Mouse (Mus musculus) heart, postnatal 14 days (tissue): ENCODE measurements at regions not wholly inside any gene's neighbourhood (a gene's known extent, or its start where the extent isn't known, plus 50 kb on each side); places are given as distances from the start of the nearest gene placed in this dataset.

Source experiments
- DNase-seq, 2 experiments: peaks; one replicate each; pipeline ENCODE4 v3.0.0; 2021 to 2022
- intact Hi-C: fragments of 180-260 bp; cut with DNase I; formaldehyde crosslinking; loops from one replicate; pipeline ENCODE4 v1.15.1; 2025

DNA sequence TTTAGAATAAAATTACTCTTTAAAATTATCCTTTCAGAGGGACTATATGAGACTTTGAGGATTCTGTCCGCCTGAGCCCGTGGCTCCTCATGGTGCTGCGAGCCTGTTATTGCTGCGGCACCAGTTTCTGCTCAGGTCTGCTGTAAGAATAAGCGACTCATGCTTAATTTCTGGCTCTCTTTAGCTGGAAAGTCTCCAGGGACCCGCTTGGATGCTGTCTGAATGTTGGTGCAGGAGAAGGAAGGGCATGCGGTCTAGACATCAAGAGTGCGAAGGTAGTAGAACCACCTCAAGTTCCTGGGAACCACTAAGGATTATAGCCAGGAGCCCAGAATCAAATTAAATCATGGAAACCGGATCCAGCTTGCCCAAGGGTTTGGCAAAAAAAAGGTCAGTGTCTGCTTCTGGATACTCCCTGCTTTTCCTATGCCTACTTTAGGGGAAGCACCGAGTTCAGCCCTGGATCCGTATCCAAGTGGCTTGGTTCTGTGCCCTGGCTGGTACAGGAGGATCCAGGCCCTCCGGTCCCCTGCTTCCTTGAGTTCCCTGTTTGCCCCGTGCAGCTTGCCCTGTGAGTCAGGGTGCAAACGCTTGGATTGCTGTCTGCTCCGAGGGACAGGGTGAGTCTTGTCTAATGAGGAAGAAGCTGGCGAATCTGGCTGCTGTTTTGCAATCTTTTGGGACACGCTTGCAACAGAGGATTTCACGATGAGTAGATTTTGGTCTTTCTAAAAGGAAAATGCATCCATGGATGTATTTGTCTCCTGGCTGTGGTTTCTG is 138.2 kb upstream of the Prickle1 start:
- peak in 1 of 2 experiments; percentile 18 for DNase-seq

GRCm38 (mm10) chr15:93732825-93733224 is 137.1 kb upstream of the Prickle1 start:
- no peak for DNase-seq
- intact Hi-C loops, result no loop called here

More for the DNA sequence above, 138.2 kb upstream of the Prickle1 start:
- intact Hi-C loops, result no loop called here

DNA sequence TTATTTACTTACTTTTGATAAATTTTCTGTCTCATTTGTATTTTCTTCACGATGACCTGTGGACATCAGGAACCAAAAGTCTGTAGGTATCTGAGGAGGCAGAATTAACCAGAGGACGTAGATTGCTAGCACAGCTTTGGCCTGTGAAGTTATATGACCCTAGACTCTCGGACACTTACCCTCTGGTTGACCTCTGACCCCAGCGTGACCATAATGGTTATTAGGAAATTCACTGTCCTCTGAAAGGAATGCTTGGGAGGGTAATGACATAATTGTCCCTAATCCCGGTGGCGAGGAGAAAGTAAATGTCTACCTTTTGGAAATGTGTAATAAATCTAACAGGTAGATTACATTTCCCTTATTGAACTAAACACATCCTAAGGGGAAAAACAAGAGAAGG is 135.5 kb upstream of the Prickle1 start:
- intact Hi-C loops, result no loop called here
- no peak for DNase-seq

- intact Hi-C loops, result no loop called here
- DNase-seq, result no peak
Measured at GRCm38 (mm10) chr15:93715443-93715842, 119.8 kb upstream of the Prickle1 start.

DNA sequence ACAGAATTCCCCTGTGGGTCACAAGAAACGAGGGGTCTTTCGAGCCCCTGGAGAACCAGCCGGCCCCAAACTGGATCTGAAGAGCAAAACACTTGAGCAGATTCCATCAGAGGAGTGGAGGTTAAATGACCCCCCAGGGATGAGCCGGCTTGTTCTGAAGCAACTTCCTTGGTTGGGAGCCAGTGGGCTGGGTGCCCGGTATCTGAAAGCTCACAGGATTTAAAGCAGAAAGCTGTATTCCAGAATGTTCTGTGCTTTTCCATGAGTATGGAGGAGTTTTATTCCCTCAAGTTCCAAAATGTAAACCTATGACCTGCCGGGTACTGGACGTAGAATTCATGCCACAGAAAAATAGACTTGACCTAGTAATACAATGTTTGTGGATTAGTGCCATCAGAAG is 117.7 kb upstream of the Prickle1 start:
- intact Hi-C loops, result no loop called here
- peak; percentile 76 to 83 for DNase-seq

GRCm38 (mm10) chr15:93712594-93712993 is 116.9 kb upstream of the Prickle1 start:
- DNase-seq, result no peak
- intact Hi-C loops, result no loop called here

DNA sequence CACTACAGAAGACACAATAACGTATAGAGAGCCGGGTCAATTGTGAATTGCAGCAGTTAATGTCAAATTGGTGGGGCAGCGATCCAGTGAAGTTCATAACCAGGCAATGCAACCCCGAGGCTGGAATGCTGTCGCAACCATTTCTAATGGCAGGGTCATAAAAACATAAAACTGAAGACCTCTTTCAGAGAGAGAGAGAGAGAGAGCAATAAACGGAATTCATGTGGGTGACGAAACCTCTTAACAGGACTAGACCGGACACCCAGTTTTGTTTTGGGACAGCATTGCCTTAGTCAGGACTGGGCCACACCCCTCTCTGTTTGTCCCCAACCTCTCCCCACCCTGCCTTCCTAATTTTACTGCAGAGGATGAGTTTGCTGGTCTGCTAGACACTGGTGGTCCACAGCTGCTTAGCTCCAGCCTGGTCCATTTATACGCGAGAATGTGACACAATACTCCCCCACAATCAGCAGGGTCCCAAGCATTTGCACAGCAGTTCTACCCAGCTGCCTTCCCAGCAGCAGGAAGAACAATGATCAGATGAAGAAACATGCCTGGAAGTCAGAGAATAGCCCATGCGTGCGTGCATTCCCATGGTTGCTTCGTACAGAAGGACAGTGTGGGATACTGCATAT is 115.6 kb upstream of the Prickle1 start:
- no peak for DNase-seq

GRCm38 (mm10) chr15:93710493-93711149 is 114.9 kb upstream of the Prickle1 start:
- no peak for DNase-seq
- intact Hi-C loops, result no loop called here

More for the DNA sequence above, 115.6 kb upstream of the Prickle1 start:
- intact Hi-C loops, result no loop called here

GRCm38 (mm10) chr15:93706366-93706930 is 110.8 kb upstream of the Prickle1 start:
- intact Hi-C loops, result no loop called here

GRCm38 (mm10) chr15:93705651-93706050 is 110.0 kb upstream of the Prickle1 start:
- intact Hi-C loops, result no loop called here
- no peak for DNase-seq

More at GRCm38 (mm10) chr15:93706366-93706930, 110.8 kb upstream of the Prickle1 start:
- no peak for DNase-seq

GRCm38 (mm10) chr15:93705109-93705508 is 109.4 kb upstream of the Prickle1 start:
- intact Hi-C loops, result no loop called here
- no peak for DNase-seq

- DNase-seq, result no peak
- intact Hi-C loops, result no loop called here
Measured at GRCm38 (mm10) chr15:93701017-93701416, 105.3 kb upstream of the Prickle1 start.

GRCm38 (mm10) chr15:93699971-93700370 is 104.3 kb upstream of the Prickle1 start:
- intact Hi-C loops, result loop anchor here (5.0 kb wide), 1 partner anchor 103 kb away; the partner anchor contains the start of gene Prickle1

DNA sequence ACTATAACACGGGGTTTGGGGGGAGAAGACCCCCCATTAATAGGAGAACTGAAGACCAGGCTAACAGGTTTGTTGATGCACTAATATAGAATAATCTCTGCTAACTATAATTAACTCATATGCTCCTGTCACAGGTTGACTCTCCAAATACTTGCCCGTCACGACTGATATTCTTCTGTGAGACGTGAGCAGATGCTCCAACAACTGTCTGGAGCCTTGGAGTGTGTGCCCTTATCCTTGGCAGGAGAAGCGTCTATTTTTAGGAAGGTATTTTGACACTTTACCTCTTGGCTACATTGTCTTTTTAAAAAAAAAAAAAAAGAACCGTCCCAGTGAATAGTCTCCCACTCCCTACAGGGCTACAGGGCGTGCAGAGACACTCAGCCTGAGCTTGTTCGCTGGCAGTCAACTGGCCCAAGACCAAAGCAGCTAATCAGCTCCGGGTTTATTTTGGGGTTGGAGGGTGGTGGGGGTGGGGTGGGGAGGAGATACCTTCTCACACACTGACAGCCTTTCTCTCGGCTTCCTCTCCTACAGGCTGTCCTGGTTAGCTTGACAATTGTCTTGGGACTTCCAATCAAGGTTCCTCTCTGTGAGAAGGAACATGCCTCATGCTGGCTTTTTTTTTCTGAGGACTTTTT is 102.6 kb upstream of the Prickle1 start:
- DNase-seq, result peak; percentile 28 to 61
- intact Hi-C loops, result loop anchor here (5.0 kb wide), 1 partner anchor 101 kb away; the partner anchor contains the start of gene Prickle1

More at GRCm38 (mm10) chr15:93699971-93700370, 104.3 kb upstream of the Prickle1 start:
- DNase-seq, result peak; percentile 37 to 60

DNA sequence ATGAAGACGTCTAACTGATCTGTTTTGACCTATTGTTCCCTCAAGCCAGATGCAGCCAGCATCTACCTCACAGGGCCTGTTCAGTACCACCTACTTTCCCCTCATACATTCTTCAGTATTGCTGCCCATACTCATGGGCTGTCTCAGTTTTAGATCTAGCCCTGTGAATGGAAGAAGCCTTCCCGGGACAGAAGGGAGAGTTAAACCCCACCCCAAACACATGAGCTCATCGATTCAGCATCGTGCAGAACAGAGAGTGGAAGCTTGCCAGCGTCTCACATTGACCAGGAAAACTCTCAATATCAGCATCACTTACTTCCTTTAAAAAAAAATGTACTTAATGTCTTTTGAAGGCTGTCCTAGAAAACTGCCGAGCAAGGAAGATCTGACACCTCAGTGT is 95.0 kb upstream of the Prickle1 start:
- peak in 1 of 2 experiments; percentile 20 for DNase-seq
- intact Hi-C loops, result no loop called here

DNA sequence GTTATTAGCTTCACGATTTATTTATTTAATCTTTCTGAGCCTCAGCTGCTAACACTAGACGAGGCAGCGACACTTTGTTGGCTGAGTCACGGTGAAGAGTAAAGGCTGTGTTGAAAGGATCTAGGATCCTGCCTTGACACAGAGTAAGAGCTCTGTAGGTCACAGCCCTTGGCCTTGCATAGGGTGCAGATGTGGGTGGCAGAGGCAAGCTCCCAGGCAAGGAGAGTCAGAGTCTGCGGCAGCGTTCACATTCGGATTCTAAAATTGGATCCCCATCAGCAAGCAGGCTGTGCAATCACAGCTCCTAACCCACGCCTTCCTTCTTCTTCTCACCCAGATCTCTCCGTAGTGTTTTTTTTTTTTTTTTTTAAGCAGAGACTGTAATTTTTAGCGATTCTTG is 94.3 kb upstream of the Prickle1 start:
- DNase-seq, result peak in 1 of 2 experiments; percentile 11
- intact Hi-C loops, result no loop called here

DNA sequence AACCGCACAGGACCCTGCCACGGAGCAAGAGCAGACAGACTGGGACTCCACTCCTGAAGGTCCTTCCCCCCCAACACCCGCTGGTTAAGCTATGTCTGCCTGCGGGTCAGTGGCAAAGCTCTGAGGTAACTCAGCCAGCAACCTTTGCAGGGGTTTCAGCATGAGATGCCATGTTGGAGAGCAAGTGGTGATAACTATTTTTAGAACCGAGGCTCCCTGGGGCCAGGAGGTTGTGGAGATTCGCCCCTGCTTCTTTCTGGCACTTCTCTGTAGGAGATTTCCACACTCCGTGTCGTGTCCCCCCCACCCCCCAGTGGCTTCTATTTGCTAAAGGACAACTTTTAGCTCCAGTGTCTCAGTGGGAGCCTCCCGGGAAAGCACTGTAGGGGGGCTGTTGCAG is 90.7 kb upstream of the Prickle1 start:
- peak in 1 of 2 experiments; percentile 9 for DNase-seq

GRCm38 (mm10) chr15:93681602-93682001 is 85.9 kb upstream of the Prickle1 start:
- DNase-seq, result no peak
- intact Hi-C loops, result no loop called here

More for the DNA sequence above, 90.7 kb upstream of the Prickle1 start:
- intact Hi-C loops, result no loop called here

GRCm38 (mm10) chr15:93675624-93676023 is 79.9 kb upstream of the Prickle1 start:
- DNase-seq, result no peak
- intact Hi-C loops, result no loop called here

- DNase-seq, result no peak
- intact Hi-C loops, result no loop called here
Measured at GRCm38 (mm10) chr15:93673976-93674375, 78.3 kb upstream of the Prickle1 start.
